Mouse (Mus musculus) frontal cortex, adult (tissue): ENCODE measurements at regions not wholly inside any gene's neighbourhood (a gene's known extent, or its start where the extent isn't known, plus 50 kb on each side); places are given as distances from the start of the nearest gene placed in this dataset.

Experiments used
- ATAC-seq: cut with Nextera tagmentation; 2 replicates; pipeline ENCODE4 v1.9.2; 2017; ENCODE audit warnings: mild to moderate bottlenecking, moderate library complexity, mixed read lengths; ENCODE audit not compliant: low TSS enrichment

- ATAC-seq, result no peak
Measured at GRCm38 (mm10) chr9:50024820-50025219, 226.1 kb upstream of the Ncam1 start.

- ATAC-seq, result no peak
Measured at GRCm38 (mm10) chr9:50013602-50014001, 214.9 kb upstream of the Ncam1 start.

GRCm38 (mm10) chr9:50005757-50006576 lies 207.2 kb upstream of the Ncam1 start:
- ATAC-seq, result peak; percentile 38

GRCm38 (mm10) chr9:50002695-50003094 lies 204.0 kb upstream of the Ncam1 start:
- ATAC-seq, result no peak

- peak; percentile 52; the same call in 1 of the 2 replicates for ATAC-seq
Measured at GRCm38 (mm10) chr9:50000497-50001404, 202.0 kb upstream of the Ncam1 start.

GRCm38 (mm10) chr9:49999970-50000369 lies 201.2 kb upstream of the Ncam1 start:
- ATAC-seq, result no peak

- no peak for ATAC-seq
Measured at GRCm38 (mm10) chr9:49998101-49998500, 199.4 kb upstream of the Ncam1 start.

- peak; percentile 92 for ATAC-seq
Measured at GRCm38 (mm10) chr9:49989464-49990271, 190.9 kb upstream of the Ncam1 start.

- no peak for ATAC-seq
Measured at GRCm38 (mm10) chr9:49988064-49988463, 189.3 kb upstream of the Ncam1 start.

- no peak for ATAC-seq
Measured at GRCm38 (mm10) chr9:49987481-49987880, 188.8 kb upstream of the Ncam1 start.

GRCm38 (mm10) chr9:49980344-49981207 lies 181.9 kb upstream of the Ncam1 start:
- peak; percentile 99 for ATAC-seq

GRCm38 (mm10) chr9:49975938-49976671 lies 177.4 kb upstream of the Ncam1 start:
- ATAC-seq, result peak; percentile 87

- ATAC-seq, result no peak
Measured at GRCm38 (mm10) chr9:49973974-49974495, 175.3 kb upstream of the Ncam1 start.

- ATAC-seq, result no peak
Measured at GRCm38 (mm10) chr9:49969429-49969828, 170.7 kb upstream of the Ncam1 start.

- no peak for ATAC-seq
Measured at GRCm38 (mm10) chr9:49964666-49965065, 165.9 kb upstream of the Ncam1 start.

GRCm38 (mm10) chr9:49962561-49963071 lies 163.9 kb upstream of the Ncam1 start:
- no peak for ATAC-seq

- ATAC-seq, result no peak
Measured at GRCm38 (mm10) chr9:49961965-49962364, 163.2 kb upstream of the Ncam1 start.

GRCm38 (mm10) chr9:49961329-49961728 lies 162.6 kb upstream of the Ncam1 start:
- no peak for ATAC-seq

- no peak for ATAC-seq
Measured at GRCm38 (mm10) chr9:49959987-49960386, 161.3 kb upstream of the Ncam1 start.

- ATAC-seq, result no peak
Measured at GRCm38 (mm10) chr9:49958890-49959289, 160.2 kb upstream of the Ncam1 start.
